Mouse (Mus musculus) testis, adult 2 months (tissue): ENCODE data around the gene Cyct.

ENCODE experiments used
- CTCF ChIP-seq: fragments of 200-500 bp; IDR thresholded peaks from 2 replicates; pipeline ENCODE4 v1.5.1; 2012; ENCODE audit warnings: low read depth, mild to moderate bottlenecking, inconsistent platforms, low read length, moderate library complexity; ENCODE audit not compliant: control insufficient read depth, insufficient read depth, insufficient replicate concordance
- POLR2A ChIP-seq: fragments of 200-500 bp; IDR thresholded peaks from 2 replicates; pipeline ENCODE4 v1.6.1; 2012; ENCODE audit warnings: low read depth, mild to moderate bottlenecking, inconsistent platforms, low read length, moderate library complexity; ENCODE audit not compliant: control insufficient read depth

DNA sequence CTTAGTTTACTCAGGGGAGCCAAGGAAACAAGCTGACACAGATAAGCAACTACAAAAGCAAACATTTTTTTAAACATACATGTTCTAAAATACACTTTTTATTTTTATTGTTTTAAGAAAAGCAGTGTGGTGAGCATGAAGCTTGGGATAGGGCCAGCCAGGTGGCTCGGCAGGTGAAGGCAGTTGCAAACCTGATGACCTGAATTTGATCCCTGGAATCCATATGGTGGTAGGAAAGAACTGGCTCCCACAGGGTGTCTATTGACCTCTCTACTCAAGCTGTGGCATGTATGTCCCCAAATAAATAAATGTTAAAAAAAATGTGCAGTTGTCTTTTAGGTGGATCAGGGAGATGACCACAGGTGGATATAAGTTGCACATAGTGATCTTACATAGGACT is 49.3 kb upstream of the Cyct start:
- no peak for TF ChIP-seq CTCF
- TF ChIP-seq POLR2A, result no peak
